In genomic region chr4:104857029-104857428, GRCm38 (mm10) we compare ENCODE assay signal across 51 mouse cellular contexts. TPM values are rescaled to one million over a fixed set of nuclear protein-coding genes. Genes with fewer than 3 reads are reported as not detected.
"Had no signal": no experiment of that assay in that cellular context is flagged by ENCODE, and none has a peak within 500 bp of the region (broad histone marks: within the 10 kb centered on the region; RNA-seq: fewer than 3 reads in every experiment).

Gene Gm17662 (plus strand): TSS chr4:104857329.

- H3K9me3 ChIP-seq: heart, embryonic 10.5 days; heart, embryonic 12.5 days; heart, embryonic 13.5 days; heart, embryonic 15.5 days; hindbrain, embryonic 10.5 days; hindbrain, embryonic 12.5 days; hindbrain, embryonic 13.5 days; hindbrain, embryonic 15.5 days; intestine, embryonic 15.5 days; kidney, embryonic 15.5 days had no signal

- H3K9ac ChIP-seq: heart, embryonic 12.5 days; heart, embryonic 13.5 days; heart, embryonic 15.5 days; hindbrain, embryonic 12.5 days; hindbrain, embryonic 13.5 days; hindbrain, embryonic 14.5 days; hindbrain, embryonic 15.5 days; intestine, embryonic 15.5 days; kidney, embryonic 15.5 days had no signal

- H3K36me3 ChIP-seq: heart, embryonic 10.5 days; heart, embryonic 12.5 days; heart, embryonic 13.5 days; heart, embryonic 15.5 days; hindbrain, embryonic 10.5 days; hindbrain, embryonic 12.5 days; hindbrain, embryonic 13.5 days; hindbrain, embryonic 15.5 days; intestine, embryonic 15.5 days; kidney, embryonic 15.5 days had no signal

- DNase-seq: heart, postnatal 10 days; heart, postnatal 14 days; heart, postnatal 36 days; heart, postnatal 4 days; kidney, adult 11 months; kidney, adult 18-20 months; kidney, adult 2 months; kidney, adult 8-10 months; kidney, adult 9 months; kidney, postnatal 10 days; kidney, postnatal 14 days; kidney, postnatal 25 days; kidney, postnatal 36 days; kidney, postnatal 4 days; layer of hippocampus, adult 9-11 months; layer of hippocampus, postnatal 36 days had no signal

- H3K27ac ChIP-seq: heart, embryonic 10.5 days; heart, embryonic 13.5 days; heart, embryonic 15.5 days; hindbrain, embryonic 10.5 days; hindbrain, embryonic 12.5 days; hindbrain, embryonic 13.5 days; hindbrain, embryonic 14.5 days; hindbrain, embryonic 15.5 days; hindbrain, postnatal 0 days; intestine, embryonic 15.5 days; kidney, embryonic 15.5 days; kidney, postnatal 0 days; layer of hippocampus, adult 2 months had no signal

- H3K27me3 ChIP-seq: heart, embryonic 12.5 days; heart, embryonic 13.5 days; heart, embryonic 15.5 days; hindbrain, embryonic 12.5 days; hindbrain, embryonic 13.5 days; hindbrain, embryonic 15.5 days; intestine, embryonic 15.5 days; kidney, embryonic 15.5 days had no signal

- H3K4me1 ChIP-seq: heart, embryonic 10.5 days; heart, embryonic 12.5 days; heart, embryonic 13.5 days; heart, embryonic 15.5 days; hindbrain, embryonic 10.5 days; hindbrain, embryonic 12.5 days; hindbrain, embryonic 13.5 days; hindbrain, embryonic 15.5 days; intestine, embryonic 15.5 days; kidney, embryonic 15.5 days had no signal

- H3K4me3 ChIP-seq: heart, embryonic 10.5 days; heart, embryonic 12.5 days; heart, embryonic 13.5 days; heart, embryonic 15.5 days; hindbrain, embryonic 10.5 days; hindbrain, embryonic 12.5 days; hindbrain, embryonic 13.5 days; hindbrain, embryonic 15.5 days; intestine, embryonic 15.5 days; kidney, embryonic 15.5 days; layer of hippocampus, adult 2 months had no signal

- H3K4me2 ChIP-seq: heart, embryonic 11.5 days; heart, embryonic 12.5 days; heart, embryonic 13.5 days; heart, embryonic 15.5 days; hindbrain, embryonic 12.5 days; hindbrain, embryonic 13.5 days; hindbrain, embryonic 14.5 days; hindbrain, embryonic 15.5 days; intestine, embryonic 15.5 days; kidney, embryonic 15.5 days had no signal

RNA-seq across cellular contexts. Expression of gene Gm17662, which starts in this region (rescaled TPM):
- total RNA-seq: heart, postnatal 10 days; heart, postnatal 14 days; heart, postnatal 25 days; heart, postnatal 36 days; heart, postnatal 4 days; hematopoietic stem cell, adult 5-6 weeks; hindbrain, postnatal 0 days; layer of hippocampus, adult 18-20 months; layer of hippocampus, adult 2 months; layer of hippocampus, adult 8-10 months; layer of hippocampus, postnatal 10 days; layer of hippocampus, postnatal 14 days; layer of hippocampus, postnatal 25 days; layer of hippocampus, postnatal 36 days; left cerebral cortex, adult 18-20 months had no signal
- polyA plus RNA-seq: heart, embryonic 10.5 days; heart, embryonic 11.5 days; heart, embryonic 12.5 days; heart, embryonic 13.5 days; heart, embryonic 14.5 days; heart, embryonic 15.5 days; heart, embryonic 16.5 days; heart, postnatal 0 days; hindbrain, embryonic 10.5 days; hindbrain, embryonic 11.5 days; hindbrain, embryonic 12.5 days; hindbrain, embryonic 13.5 days; hindbrain, embryonic 14.5 days; hindbrain, embryonic 15.5 days; hindbrain, embryonic 16.5 days; hindbrain, postnatal 0 days; inflammation-experienced regulatory T-cells, adult 6 months; intestine, embryonic 14.5 days; intestine, embryonic 15.5 days; intestine, embryonic 16.5 days; intestine, postnatal 0 days; kidney, adult 2 months; kidney, embryonic 14.5 days; kidney, embryonic 15.5 days; kidney, embryonic 16.5 days; kidney, postnatal 0 days; large intestine, adult 2 months had no signal
